Mouse (Mus musculus) heart, adult 18-20 months (tissue): ENCODE results near the gene Tmem270. TPM values are rescaled to one million over a fixed set of nuclear protein-coding genes. Genes with fewer than 3 reads are reported as not detected.

Experiments
- DNase-seq, 2 experiments: peaks; one replicate each; pipeline ENCODE4 v3.0.0; 2021 to 2022; ENCODE audit warnings: mixed read lengths in 1 of 2
- total RNA-seq, 2 experiments: library from RNA; stranded (reverse); gene quantifications; 2 replicates each; pipeline ENCODE4 v1.2.3; 2021

Tmem270 gene
- total RNA-seq, 2 experiments from 2014 or later = not detected

DNA sequence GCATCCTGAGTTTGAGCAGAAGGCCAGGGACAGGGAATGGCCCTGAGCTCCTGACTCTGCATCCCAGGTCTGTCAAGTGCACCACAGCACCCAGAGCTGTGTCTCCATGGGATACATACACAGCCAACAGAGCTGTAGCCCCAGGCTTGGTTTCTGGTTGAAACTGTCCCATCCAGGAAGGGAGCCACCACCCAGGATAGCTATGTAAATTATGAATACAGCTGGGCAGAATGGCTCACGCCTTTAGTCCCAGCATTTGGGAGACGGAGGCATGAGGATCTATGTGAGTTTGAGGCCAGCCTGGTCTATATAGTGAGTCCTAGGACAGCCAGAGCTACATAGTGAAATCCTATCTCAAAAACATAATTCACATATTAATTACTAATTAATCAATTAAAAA, 23.5 kb upstream of the Tmem270 start:
- no peak for DNase-seq

DNA sequence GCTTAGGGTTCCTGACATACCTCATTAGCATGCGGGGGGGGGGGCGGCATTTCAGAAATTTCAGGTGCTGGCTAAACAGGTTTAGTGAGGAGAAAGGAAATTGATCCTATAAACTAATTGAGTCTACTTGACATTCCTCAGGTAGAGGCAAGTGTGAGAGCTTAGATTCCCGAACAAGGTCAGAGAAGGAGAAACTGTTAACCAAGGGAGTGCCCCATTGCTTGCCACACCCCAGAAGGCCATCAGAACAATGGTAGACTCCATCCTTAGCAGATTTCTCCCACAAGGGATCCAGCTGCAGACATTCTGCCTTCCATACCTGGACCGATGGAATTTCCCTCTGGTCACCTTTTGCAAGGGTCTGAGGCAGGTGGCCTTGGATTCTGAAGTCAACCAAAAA, 20.2 kb upstream of the Tmem270 start:
- no peak for DNase-seq

DNA sequence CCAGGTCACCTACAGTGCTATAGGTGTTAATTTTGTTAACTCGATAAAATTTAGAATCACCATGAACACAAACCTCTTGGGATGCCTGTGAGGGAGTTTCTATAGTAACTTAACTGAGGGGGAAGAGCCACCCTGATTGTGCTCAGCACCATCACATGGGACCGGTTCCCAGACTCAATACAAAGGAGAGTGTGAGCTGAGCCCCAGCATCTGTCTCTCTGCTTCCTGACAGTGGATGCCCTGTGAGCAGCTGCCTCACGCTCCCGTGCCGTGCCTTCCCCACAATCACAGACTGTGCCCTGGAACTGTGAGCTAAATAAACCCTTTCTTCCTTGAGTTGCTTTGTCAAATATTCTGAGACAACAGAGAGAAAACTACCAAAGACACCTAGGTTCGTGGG, 16.6 kb upstream of the Tmem270 start:
- no peak for DNase-seq

DNA sequence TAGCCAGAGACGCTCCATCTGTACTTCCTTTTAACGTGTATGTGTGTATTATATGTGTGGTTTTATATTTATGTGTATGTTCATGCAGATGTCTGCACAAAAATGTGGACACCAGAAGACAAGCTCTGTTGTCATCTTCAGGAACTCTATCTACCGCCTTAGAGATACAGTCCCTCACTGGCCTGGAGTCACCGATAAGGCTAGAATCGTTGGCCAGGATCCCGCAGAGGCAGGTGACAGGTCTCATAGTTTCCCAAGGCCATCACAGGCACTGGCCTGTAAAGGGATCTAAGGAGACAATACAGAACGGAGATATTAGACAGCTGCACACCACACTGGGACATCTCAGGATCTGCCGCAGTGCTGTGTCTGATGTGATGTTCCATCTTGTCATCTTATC, 14.6 kb upstream of the Tmem270 start:
- DNase-seq = no peak

DNA sequence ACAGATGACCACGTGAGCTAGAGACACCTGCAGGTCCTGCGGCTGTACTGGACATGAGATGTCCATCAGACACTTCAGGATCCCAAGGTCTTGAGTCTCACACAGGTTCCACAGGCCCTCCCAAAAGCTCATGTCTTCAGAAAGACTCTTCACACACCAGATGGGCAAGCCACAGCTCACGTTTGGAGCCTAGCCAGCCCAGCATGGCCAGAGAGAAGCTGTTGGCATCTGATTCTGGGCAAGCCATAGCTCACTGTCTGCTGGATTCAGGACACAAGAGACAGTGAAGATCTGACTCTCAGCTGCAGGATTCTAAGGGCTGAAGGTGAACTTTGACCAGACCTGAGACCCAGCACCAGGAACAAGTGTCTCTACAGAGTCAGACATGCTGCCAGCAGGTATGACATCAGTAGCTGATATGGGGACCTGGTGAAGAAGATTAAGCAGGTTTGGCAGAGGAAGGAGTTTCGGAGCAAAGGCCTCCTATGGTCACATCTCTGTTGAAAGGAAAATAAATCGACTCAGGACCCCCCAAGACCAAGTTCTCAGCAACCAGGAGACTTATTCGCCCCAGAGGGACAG, 13.7 kb upstream of the Tmem270 start:
- no peak for DNase-seq

DNA sequence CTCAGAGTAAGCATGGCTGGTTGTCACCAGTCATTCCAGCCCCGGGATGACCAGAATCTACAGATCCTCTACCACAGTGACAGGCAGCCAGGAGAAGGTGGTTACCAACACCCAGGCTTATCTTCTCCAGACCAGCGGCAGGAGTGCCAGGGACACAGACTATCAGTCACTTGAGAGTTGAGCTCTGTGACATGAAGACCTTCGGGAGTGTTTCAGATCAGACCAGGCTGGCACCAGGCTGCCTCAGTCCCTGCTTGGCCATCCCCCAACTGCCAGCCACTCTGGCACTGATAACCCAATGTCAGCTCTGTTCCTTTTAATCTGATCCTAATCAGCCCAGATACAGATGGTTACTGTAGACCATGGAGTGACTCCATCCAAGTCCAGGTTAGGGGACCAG, 12.6 kb upstream of the Tmem270 start:
- DNase-seq = peak in 1 of 2 experiments; percentile 40

DNA sequence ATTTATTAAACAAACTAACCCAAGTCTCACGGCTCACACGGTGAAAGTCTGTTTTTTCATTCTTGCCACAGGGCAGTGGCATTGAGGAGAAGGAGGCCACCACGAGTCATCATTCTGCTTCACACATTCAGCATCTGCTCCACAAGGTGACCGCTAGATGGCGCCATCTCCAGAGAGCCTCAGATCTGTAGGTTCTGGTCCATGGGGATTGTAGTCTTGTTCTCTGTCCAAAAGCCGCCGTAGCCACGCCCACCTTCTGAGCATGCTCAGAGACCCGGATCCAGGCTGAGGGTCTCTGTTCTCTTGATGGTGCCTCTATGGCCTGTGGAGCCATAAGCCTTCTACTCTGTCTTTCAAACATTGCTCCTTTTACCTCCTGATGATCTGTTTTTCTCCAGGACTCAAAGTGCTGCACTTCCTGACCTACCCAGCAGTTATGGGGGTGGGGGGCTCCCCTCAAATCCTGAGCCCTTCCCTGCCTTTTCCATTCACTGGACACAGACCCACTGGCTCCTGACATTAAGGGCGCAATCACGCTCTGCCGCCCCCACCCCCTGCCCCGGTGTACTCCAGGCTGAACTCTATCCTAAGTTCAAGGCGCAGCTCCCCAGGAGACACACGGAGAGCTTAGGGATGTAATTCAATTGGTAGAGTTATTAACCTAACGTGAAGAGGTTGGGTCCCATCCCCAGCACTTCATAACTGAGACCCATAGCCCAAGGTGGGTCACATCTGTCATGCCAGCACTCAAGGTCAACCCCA, 11.7 kb upstream of the Tmem270 start:
- peak; percentile 46 to 54 for DNase-seq

DNA sequence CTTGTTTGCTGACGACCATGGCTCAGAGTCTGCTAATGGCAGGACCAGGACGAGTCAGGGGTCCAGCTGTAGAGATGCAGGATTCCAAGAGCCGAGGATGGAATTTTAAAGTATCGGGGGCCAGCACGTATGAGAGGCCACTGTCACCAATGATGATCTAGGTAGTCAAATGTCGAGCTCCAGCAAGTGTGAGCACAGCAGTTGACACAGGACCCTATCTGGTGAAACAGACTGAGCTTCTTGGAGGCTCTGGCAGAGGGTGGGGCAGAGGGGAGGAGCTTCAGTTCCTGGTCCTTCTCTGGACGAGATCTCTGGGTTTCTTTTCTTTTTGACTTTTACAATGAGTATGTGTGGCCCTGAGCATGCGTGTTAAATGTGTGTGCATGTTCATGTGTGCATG, 8.8 kb upstream of the Tmem270 start, which contains the start of gene Cldn13:
TSS of gene Cldn13 (minus strand) at position 216 of the 400 bp plus-strand sequence.
- DNase-seq = no peak

DNA sequence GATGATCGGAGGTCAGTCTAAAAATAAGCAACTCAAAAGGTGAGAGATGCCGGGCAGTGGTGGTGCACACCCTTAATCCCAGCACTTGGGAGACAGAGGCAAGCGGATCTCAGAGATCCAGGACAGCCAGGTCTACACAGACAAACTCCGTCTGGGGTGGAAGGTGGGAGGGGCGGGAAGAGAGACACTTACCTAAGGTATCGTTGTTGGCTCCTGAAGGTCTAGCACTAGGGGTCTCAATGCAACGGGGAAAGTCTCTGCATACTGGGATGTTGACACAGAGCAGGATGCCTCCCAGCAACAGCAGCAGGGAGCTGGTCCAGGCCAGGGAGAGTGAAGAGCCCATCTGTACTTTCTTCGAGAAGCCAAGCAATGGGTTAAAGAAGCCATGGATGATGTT, 8.0 kb upstream of the Tmem270 start:
- no peak for DNase-seq

DNA sequence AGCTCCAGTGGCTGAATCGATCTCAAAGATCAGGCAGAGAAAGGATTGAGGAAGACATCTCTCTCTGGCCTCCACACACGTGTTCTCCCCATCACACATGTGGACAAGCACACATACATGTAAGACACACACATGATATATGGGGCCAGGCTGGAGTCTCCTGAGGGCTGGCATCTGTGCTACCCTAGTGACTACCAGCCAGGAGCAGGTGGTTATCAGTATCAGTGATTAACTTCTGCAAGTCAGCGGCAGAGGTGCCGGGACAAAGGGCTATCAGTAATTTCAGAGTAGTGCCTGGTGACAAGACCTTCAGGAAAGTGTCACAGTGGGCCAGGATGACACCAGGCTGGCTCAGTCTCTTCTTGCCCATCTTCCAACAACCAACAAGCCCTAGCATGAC, 7.2 kb upstream of the Tmem270 start:
- DNase-seq = no peak

DNA sequence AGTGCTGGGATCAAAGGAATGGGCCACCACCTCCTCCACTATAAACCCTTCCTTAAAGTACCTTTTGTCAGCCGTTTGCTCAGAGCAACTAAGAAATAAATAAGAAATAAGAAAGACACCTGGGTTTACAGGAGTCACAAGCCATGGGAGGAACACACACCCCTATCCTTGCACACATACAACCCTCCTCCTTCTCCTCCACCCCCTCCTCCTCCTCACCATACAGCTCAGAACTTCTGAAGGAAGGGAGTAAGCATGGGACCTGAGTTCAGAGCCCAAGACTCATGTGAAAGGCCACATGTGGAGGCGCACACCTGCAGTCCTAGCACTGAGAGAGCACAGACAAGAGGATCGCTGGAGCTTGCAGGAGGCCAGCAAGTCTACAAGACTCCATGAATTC, 6.8 kb upstream of the Tmem270 start:
- DNase-seq = no peak

DNA sequence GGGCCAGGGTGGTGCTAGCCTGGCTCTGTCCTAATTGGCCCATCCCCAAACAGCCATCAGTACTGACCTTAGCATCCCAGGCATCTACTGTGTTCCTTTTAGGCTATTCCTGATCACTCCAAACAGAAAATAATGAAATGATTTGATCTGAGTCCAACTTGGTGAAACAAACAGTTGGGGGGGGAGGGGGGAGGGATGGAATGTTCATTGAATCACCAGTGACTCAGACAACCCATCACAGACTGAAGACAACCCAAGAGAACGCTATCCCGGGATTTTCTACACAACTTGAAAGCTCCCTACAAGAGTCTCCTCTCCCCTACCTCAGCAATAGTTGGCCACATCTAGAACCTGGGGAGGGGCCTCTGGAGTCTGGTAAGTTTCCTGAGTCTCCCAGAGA, 5.4 kb upstream of the Tmem270 start:
- no peak for DNase-seq

DNA sequence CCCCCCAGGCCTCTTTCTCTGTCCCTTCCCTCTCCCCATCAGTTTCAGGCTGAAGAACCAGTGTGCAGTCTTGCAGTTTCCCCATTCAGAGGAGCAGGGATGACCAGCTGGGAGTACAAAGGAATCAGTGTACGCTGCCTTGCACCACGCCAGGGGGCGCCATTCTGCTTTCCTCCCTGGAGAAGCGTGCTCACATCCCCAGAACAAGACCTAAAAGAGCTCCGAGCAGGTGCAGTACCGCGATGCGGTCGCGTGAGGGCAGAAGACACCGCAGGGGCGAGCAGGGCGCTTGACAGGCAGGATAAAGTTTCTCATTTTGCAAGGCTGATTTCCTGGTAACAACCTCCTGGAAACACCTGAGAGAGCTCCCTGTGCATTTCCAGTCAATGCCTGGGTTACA, 602 bp upstream of the Tmem270 start:
- DNase-seq = peak; percentile 88 to 96

DNA sequence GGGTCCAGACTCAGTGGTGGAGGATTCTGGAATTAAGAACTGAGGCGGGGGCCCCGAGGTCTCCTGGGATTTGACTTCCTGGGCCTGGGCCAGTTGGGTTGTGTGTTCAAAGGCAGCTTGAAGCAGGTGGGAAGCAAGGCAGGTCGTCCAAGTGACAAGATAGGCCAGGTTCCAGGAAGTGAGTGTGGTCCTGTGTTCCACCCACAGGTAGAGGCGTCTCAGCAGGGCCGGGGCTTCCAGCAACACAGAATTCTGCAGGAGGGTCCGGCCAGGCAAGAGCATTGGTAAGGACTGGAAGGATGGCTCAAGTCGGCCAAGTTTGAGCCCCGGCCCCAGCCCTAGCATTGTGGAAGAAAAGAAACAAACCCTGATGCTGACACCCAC, 4.9 kb downstream of the Tmem270 start:
- DNase-seq = no peak

DNA sequence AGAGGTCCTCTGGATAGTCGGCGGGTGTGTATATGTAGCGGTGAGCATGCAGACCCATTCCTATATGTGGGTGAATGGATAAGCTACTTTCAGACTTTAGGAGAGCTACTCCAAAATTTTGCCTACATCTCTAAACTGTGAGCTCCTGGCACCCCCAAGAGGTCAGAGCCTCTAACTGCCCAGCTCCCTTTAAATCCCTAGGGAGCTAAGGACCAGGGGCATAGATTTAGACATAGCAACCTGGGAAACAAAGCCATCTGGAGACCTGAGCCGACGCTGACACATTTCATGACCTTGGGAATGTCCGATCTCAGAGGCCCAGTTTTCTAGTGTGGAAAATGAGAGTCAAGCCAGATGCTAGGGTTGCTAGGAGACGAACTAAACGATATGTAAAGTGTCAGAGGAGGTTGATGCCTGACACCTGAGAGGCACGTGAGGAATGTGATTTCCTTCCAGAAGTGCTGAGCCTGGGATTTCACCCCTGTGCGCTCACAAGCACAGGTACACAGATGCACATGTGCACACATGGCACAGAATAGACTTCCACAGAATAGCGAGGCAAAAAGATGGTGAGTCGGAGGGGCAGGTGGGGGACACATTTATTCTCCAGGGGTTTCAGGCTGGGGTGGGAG, 5.4 kb downstream of the Tmem270 start:
- peak; percentile 74 to 81 for DNase-seq

DNA sequence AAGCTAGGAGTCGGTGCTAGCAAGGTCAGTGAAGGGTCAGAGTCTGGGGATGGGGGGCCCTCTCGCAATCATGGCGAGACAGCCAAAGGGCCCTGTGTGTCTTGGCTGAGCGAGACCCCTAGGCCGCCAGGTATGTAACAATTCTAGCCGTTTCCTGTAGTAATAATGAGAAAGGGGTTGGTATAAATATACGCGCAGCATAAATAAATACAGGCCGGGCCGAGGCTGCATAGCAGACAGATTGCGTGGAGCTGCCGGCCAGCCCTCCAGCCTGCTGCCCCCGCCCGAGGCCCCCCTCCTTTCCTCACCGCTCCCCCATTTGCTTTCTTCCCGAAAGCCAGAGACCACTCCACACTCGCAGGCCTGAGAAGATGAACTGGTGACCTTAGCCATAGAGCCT, 8.9 kb downstream of the Tmem270 start:
- DNase-seq = no peak

DNA sequence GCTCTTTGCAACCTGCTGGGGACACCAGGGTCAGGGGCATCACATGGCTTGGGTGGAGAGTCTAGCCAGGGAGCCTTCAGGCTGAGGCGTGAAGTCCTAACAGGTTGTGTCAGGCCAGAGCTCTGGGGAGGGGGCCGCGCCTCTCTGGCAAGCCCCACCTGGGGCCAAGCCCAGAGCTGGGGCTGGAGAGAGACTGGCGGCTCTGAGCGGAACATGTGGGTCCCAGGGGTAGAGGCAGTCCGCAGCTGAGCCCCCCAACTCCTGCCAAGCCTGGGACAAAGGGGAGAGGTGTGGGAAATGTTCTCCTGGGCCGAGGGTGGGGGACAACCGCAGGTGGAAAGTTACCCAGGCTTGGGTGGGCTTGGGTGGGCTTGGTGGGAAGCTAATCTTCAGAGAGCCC, 9.6 kb downstream of the Tmem270 start:
- no peak for DNase-seq

DNA sequence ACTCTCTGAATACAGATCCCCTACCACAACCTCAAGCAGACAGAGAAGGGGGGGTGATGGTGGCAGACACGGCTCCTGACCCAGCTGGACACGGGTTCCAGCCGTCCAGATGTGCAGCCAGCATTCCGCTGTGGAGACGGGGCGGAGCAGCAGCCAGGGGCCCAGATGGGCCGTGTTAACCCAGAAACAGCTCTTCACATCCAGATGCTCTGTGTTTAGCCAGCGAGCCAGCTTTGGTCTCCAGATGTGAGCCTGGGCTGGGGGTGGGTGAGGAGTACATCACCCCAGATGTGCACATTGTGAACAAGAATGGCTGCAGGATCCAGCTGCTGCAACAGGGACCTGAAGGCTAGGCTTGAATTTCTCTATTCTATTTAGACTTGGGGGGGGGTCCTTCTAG, 11.2 kb downstream of the Tmem270 start:
- DNase-seq = peak; percentile 71 to 85

DNA sequence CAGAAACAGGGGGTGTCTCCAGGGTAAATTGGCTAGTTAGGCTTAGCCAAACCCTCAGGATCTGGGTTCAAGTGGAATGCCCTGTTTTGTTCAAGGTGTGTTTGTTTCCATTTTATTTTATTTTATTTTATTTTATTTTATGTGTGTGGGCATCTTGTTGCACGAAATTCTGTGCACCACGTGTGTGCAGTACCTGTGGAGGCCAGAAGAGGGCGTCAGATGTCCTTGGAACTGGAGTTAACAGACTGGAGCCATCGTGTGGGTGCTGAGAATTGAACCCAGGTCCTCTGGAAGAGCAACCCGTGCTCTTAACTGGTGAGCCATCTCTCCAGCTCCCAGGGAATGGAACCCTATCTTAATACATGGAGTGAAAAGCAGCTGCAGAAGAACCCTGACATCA, 13.8 kb downstream of the Tmem270 start:
- DNase-seq = no peak

DNA sequence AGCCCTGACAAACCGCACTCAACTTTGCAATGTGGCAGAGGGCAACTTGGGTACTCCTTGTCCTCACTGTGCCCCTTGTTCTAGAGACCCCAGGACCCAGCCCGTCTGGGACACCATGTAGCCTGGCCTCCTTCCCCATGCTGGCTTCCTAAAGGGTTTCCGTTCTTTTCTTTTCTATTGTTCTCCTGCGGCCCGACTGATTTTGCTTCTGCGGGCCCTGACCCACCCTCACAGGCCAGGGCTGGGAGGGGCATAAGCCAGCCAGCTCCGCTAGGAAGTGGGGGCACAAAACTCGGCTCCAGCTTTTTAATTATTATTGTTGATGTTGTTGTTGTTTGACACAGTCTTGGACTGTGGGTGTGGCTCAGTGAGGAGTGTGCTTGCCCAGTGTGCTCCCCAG, 15.0 kb downstream of the Tmem270 start:
- DNase-seq = peak; percentile 56 to 81

DNA sequence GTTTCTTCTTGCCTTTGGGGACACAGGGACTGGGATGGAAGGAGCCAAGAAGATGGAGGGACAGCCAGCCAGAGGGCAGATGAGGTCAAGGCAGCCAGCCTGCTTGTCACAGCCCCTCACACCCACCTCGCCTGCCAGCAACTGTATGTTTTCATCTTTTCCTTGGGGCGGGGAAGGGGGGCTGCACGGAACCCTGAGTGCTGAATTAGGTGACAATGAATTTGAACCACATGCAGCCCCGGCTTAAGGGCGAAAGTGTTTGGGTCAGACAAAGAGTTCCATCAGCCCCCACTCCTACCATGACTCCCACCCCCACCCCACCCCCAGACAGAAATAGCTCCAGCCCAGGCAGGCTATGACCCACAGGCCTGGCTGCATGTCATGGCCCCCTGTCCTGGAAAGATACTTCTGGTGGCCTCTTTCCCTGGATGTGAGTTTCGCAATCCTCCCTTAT, 15.9 kb downstream of the Tmem270 start:
- DNase-seq = peak; percentile 74 to 77

DNA sequence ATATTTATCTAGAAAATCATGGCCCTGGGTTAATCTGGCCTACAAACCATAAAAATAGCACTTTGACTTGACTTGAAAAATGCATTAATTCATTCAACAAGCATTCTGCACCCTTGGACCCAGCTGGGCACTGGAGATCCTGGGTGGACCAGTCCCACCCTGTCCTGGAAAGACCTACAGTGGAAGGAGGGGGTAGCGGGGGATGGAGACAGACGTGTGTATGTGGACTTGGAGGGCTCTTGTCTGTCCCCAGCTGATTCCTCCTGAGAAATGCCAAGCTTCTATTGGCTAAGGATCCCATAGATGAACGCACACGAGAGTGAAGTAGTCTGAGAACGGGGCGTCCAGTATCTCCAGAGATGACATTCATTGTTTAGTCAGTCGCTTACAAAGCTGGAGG, 18.0 kb downstream of the Tmem270 start:
- DNase-seq = peak; percentile 48 to 49
